Comparison of ENCODE assay signal across 8 mouse cellular contexts in genomic region chr2:6192820-6193590, GRCm38 (mm10). TPM values are rescaled to one million over a fixed set of nuclear protein-coding genes. Genes with fewer than 3 reads are reported as not detected.
DNase-seq lines count a peak whose midpoint lies in the region; ATAC-seq lines count a peak whose summit lies in the region.

No protein-coding gene starts in this region.

- DNase-seq in adrenal gland, adult (ENCODE audit: inconsistent age in 2 of 2, low spot score in 1 of 2) = peak; percentile 40 to 87
- no peak for DNase-seq in adrenal gland, postnatal 4 days (ENCODE audit: low spot score in 2 of 2)
- DNase-seq in cerebellum, adult 9-10 months = peak; percentile 75
- peak; percentile 93 for DNase-seq in hindbrain, embryonic 14.5 days (ENCODE audit: low spot score)
- DNase-seq in layer of hippocampus, postnatal 10 days (ENCODE audit: low spot score in 2 of 2) = peak; percentile 71 to 75
- peak; percentile 81 for DNase-seq in lung, postnatal 25 days (ENCODE audit: low spot score)
- DNase-seq in right cerebral cortex, adult 18-20 months = peak; percentile 60

- no peak overlapping the region for H3K27ac ChIP-seq in hindbrain, embryonic 14.5 days

- no peaks in the 10 kb centered on the region for H3K27me3 ChIP-seq in hindbrain, embryonic 14.5 days (ENCODE audit: control insufficient read depth, insufficient read depth, low read length)

- H3K4me1 ChIP-seq in hindbrain, embryonic 14.5 days (replicated peaks; ENCODE audit: control insufficient read depth, insufficient read depth, low read length) = peaks cover 18% of the 10 kb centered on the region

- no peaks in the 10 kb centered on the region for H3K36me3 ChIP-seq in hindbrain, embryonic 14.5 days (replicated peaks; ENCODE audit: control insufficient read depth, insufficient read depth)

- H3K4me3 ChIP-seq in hindbrain, embryonic 14.5 days (replicated peaks; ENCODE audit: low read length) = no peak overlapping the region

- 73% methylated on average over 20 of the region's 20 CpGs for WGBS in hindbrain, embryonic 14.5 days

- H3K4me2 ChIP-seq in hindbrain, embryonic 14.5 days (replicated peaks) = no peak overlapping the region

- no peaks in the 10 kb centered on the region for H3K9me3 ChIP-seq in hindbrain, embryonic 14.5 days (ENCODE audit: control insufficient read depth, low read length)

- ATAC-seq in frontal cortex, adult (ENCODE audit: low TSS enrichment) = peak; percentile 90
- peak; percentile 46; the same call in 1 of the 2 replicates for ATAC-seq in hindbrain, embryonic 14.5 days (ENCODE audit: low FRiP score)

- no peak overlapping the region for H3K9ac ChIP-seq in hindbrain, embryonic 14.5 days

RNA-seq across cellular contexts. Expression of gene Echdc3, which starts 19.8 kb away (rescaled TPM):
- total RNA-seq in adrenal gland, postnatal 4 days (2021) = 10 to 100 TPM; 46.5 to 52.3 TPM
- 1.1 and 1.3 TPM in 2 replicates for polyA plus RNA-seq in hindbrain, embryonic 14.5 days (2014; fragmentation: Nextera tagmentation; extraction: Ambion mirVana)
- total RNA-seq in layer of hippocampus, postnatal 10 days (2021) = 1 to 10 TPM in 1 of 2 experiments, under 1 TPM in 1; 0.87 to 1.4 TPM

Comparison
In these comparisons a context has a peak if more than half of its experiments do, and no peak if none do; other contexts are left out.
1. DNase-seq: peak in adrenal gland, adult (2 of 2), cerebellum, adult 9-10 months (single experiment), hindbrain, embryonic 14.5 days (single experiment), layer of hippocampus, postnatal 10 days (2 of 2), lung, postnatal 25 days (single experiment) and right cerebral cortex, adult 18-20 months (single experiment); none in adrenal gland, postnatal 4 days (0 of 2).
2. RNA of gene Echdc3, which starts 19.8 kb away (total RNA-seq): 46.5 to 52.3 TPM in adrenal gland, postnatal 4 days; 0.87 to 1.4 TPM in layer of hippocampus, postnatal 10 days; every median in the first group is over 10 times any median in the second.